Mouse (Mus musculus): ENCODE measurements at regions not wholly inside any gene's neighbourhood (a gene's known extent, or its start where the extent isn't known, plus 50 kb on each side); places are given as distances from the start of the nearest gene placed in this dataset.
A peak's percentile ranks its signal among the peaks of the same experiment; 100 is the strongest.

GRCm38 (mm10) chr14:71936373-71937156 is 555.1 kb downstream of the Gm9195 start:
- Histone ChIP-seq H3K9me3 (no peaks in the 10 kb centered on the region), H3K36me3 (no peaks in the 10 kb centered on the region), H3K4me2 (no peak overlapping the region), H3K4me1 (replicated peaks) (peaks cover 7% of the 10 kb centered on the region; the same call in 1 of the 2 replicates), H3K9ac (no peak overlapping the region), H3K4me3 (no peak overlapping the region), H3K27ac (replicated peaks) (peak overlapping the region; percentile 57), H3K27me3 (no peaks in the 10 kb centered on the region)
- ATAC-seq (ENCODE audit: low read depth): peak; percentile 95
- 40% methylated on average over 6 of the region's 6 CpGs for WGBS

GRCm38 (mm10) chr14:71915964-71916363 is 575.7 kb downstream of the Gm9195 start:
- no peaks in the 10 kb centered on the region for H3K36me3 ChIP-seq
- no peaks in the 10 kb centered on the region for H3K9me3 ChIP-seq
- H3K4me2 ChIP-seq: no peak overlapping the region
- peaks cover 9% of the 10 kb centered on the region for H3K4me1 ChIP-seq (replicated peaks)
- ATAC-seq (ENCODE audit: low read depth): peak; percentile 59; the same call in 1 of the 2 replicates
- H3K4me3 ChIP-seq: no peak overlapping the region
- no peak overlapping the region for H3K9ac ChIP-seq
- WGBS: 50% methylated on average over 5 of the region's 5 CpGs
- no peak overlapping the region for H3K27ac ChIP-seq (replicated peaks)
- H3K27me3 ChIP-seq: no peaks in the 10 kb centered on the region

GRCm38 (mm10) chr14:71910936-71911335 is 580.7 kb downstream of the Gm9195 start:
- no peaks in the 10 kb centered on the region for H3K4me1 ChIP-seq (replicated peaks)
- H3K4me3 ChIP-seq: no peak overlapping the region
- no peak overlapping the region for H3K27ac ChIP-seq (replicated peaks)
- no peaks in the 10 kb centered on the region for H3K27me3 ChIP-seq
- ATAC-seq (ENCODE audit: low read depth): no peak
- no peak overlapping the region for H3K4me2 ChIP-seq
- no peak overlapping the region for H3K9ac ChIP-seq
- 44% methylated on average over 2 of the region's 2 CpGs for WGBS
- H3K36me3 ChIP-seq: no peaks in the 10 kb centered on the region
- H3K9me3 ChIP-seq: no peaks in the 10 kb centered on the region

GRCm38 (mm10) chr14:71895468-71895867 is 596.2 kb downstream of the Gm9195 start:
- Histone ChIP-seq H3K4me1 (replicated peaks) (peaks cover 4% of the 10 kb centered on the region; the same call in 1 of the 2 replicates), H3K36me3 (no peaks in the 10 kb centered on the region), H3K27ac (replicated peaks) (no peak overlapping the region), H3K9ac (no peak overlapping the region), H3K4me2 (no peak overlapping the region), H3K27me3 (no peaks in the 10 kb centered on the region), H3K9me3 (no peaks in the 10 kb centered on the region), H3K4me3 (no peak overlapping the region)
- WGBS: 65% methylated on average over 4 of the region's 4 CpGs
- peak; percentile 72 for ATAC-seq (ENCODE audit: low read depth)

GRCm38 (mm10) chr14:71894811-71895210 is 596.8 kb downstream of the Gm9195 start:
- peaks cover 4% of the 10 kb centered on the region; the same call in 1 of the 2 replicates for H3K4me1 ChIP-seq (replicated peaks)
- WGBS: 88% methylated on average over 4 of the region's 4 CpGs
- ATAC-seq (ENCODE audit: low read depth): no peak

GRCm38 (mm10) chr14:71893361-71893760 is 598.3 kb downstream of the Gm9195 start:
- no peak overlapping the region for H3K9ac ChIP-seq
- H3K4me1 ChIP-seq (replicated peaks): peaks cover 4% of the 10 kb centered on the region; the same call in 1 of the 2 replicates
- H3K4me2 ChIP-seq: no peak overlapping the region
- no peak overlapping the region for H3K4me3 ChIP-seq
- no peaks in the 10 kb centered on the region for H3K27me3 ChIP-seq
- no peaks in the 10 kb centered on the region for H3K36me3 ChIP-seq
- WGBS: 71% methylated on average over 1 of the region's 1 CpGs
- ATAC-seq (ENCODE audit: low read depth): no peak
- H3K9me3 ChIP-seq: no peaks in the 10 kb centered on the region
- H3K27ac ChIP-seq (replicated peaks): no peak overlapping the region

More at GRCm38 (mm10) chr14:71894811-71895210, 596.8 kb downstream of the Gm9195 start:
- H3K27ac ChIP-seq (replicated peaks): no peak overlapping the region
- H3K9ac ChIP-seq: no peak overlapping the region
- H3K4me2 ChIP-seq: no peak overlapping the region
- no peaks in the 10 kb centered on the region for H3K27me3 ChIP-seq
- H3K36me3 ChIP-seq: no peaks in the 10 kb centered on the region
- no peak overlapping the region for H3K4me3 ChIP-seq
- H3K9me3 ChIP-seq: no peaks in the 10 kb centered on the region

- no peak overlapping the region for H3K9ac ChIP-seq
- WGBS: 79% methylated on average over 1 of the region's 1 CpGs
- H3K36me3 ChIP-seq: no peaks in the 10 kb centered on the region
- ATAC-seq (ENCODE audit: low read depth): no peak
- H3K4me1 ChIP-seq (replicated peaks): peaks cover 4% of the 10 kb centered on the region; the same call in 1 of the 2 replicates
- H3K9me3 ChIP-seq: no peaks in the 10 kb centered on the region
- no peaks in the 10 kb centered on the region for H3K27me3 ChIP-seq
- no peak overlapping the region for H3K27ac ChIP-seq (replicated peaks)
- H3K4me3 ChIP-seq: no peak overlapping the region
- no peak overlapping the region for H3K4me2 ChIP-seq
These were observed 600.0 kb downstream of the Gm9195 start for GRCm38 (mm10) chr14:71891667-71892066.

- H3K36me3 ChIP-seq: no peaks in the 10 kb centered on the region
- no peak overlapping the region for H3K9ac ChIP-seq
- 72% methylated on average over 2 of the region's 2 CpGs for WGBS
- H3K9me3 ChIP-seq: no peaks in the 10 kb centered on the region
- no peak overlapping the region for H3K4me2 ChIP-seq
- no peak for ATAC-seq (ENCODE audit: low read depth)
- H3K27me3 ChIP-seq: no peaks in the 10 kb centered on the region
- no peak overlapping the region for H3K27ac ChIP-seq (replicated peaks)
- no peak overlapping the region for H3K4me3 ChIP-seq
- H3K4me1 ChIP-seq (replicated peaks): no peaks in the 10 kb centered on the region
These were observed 608.8 kb downstream of the Gm9195 start for GRCm38 (mm10) chr14:71882871-71883270.

- no peaks in the 10 kb centered on the region for H3K27me3 ChIP-seq
- H3K9ac ChIP-seq: no peak overlapping the region
- no peaks in the 10 kb centered on the region for H3K9me3 ChIP-seq
- no peaks in the 10 kb centered on the region for H3K36me3 ChIP-seq
- H3K27ac ChIP-seq (replicated peaks): no peak overlapping the region
- no peaks in the 10 kb centered on the region for H3K4me1 ChIP-seq (replicated peaks)
- H3K4me2 ChIP-seq: no peak overlapping the region
- H3K4me3 ChIP-seq: no peak overlapping the region
- no peak for ATAC-seq (ENCODE audit: low read depth)
These were observed 646.1 kb downstream of the Gm9195 start for GRCm38 (mm10) chr14:71845546-71845945.

GRCm38 (mm10) chr14:71808863-71809487 is 682.7 kb downstream of the Gm9195 start:
- H3K27me3 ChIP-seq: 0 out of 2 replicates have a peak, but pooled peaks cover 5% of the 10 kb centered on the region
- WGBS: 12% methylated on average over 13 of the region's 13 CpGs
- no peak overlapping the region for H3K4me3 ChIP-seq
- no peaks in the 10 kb centered on the region for H3K9me3 ChIP-seq
- H3K4me1 ChIP-seq (replicated peaks): peaks cover 13% of the 10 kb centered on the region
- H3K9ac ChIP-seq: 0 out of 2 replicates have a peak overlapping the region, but pooled peaks have one; percentile 22
- no peaks in the 10 kb centered on the region for H3K36me3 ChIP-seq
- ATAC-seq (ENCODE audit: low read depth): no peak
- peak overlapping the region; percentile 30 for H3K4me2 ChIP-seq
- peak overlapping the region; percentile 30 for H3K27ac ChIP-seq (replicated peaks)

GRCm38 (mm10) chr14:71805624-71806023 is 686.0 kb downstream of the Gm9195 start:
- Histone ChIP-seq H3K4me2 (no peak overlapping the region), H3K27ac (replicated peaks) (no peak overlapping the region), H3K9me3 (no peaks in the 10 kb centered on the region), H3K4me3 (no peak overlapping the region), H3K27me3 (0 out of 2 replicates have a peak, but pooled peaks cover 2% of the 10 kb centered on the region), H3K36me3 (no peaks in the 10 kb centered on the region), H3K4me1 (replicated peaks) (peaks cover 13% of the 10 kb centered on the region), H3K9ac (no peak overlapping the region)
- ATAC-seq (ENCODE audit: low read depth): peak; percentile 27; the same call in 1 of the 2 replicates
- 48% methylated on average over 3 of the region's 3 CpGs for WGBS

- ATAC-seq (ENCODE audit: low read depth): no peak
- Histone ChIP-seq H3K4me1 (replicated peaks) (peaks cover 7% of the 10 kb centered on the region; the same call in 1 of the 2 replicates), H3K4me3 (no peak overlapping the region), H3K9ac (no peak overlapping the region), H3K27me3 (no peaks in the 10 kb centered on the region), H3K36me3 (no peaks in the 10 kb centered on the region), H3K4me2 (no peak overlapping the region), H3K9me3 (no peaks in the 10 kb centered on the region), H3K27ac (replicated peaks) (0 out of 2 replicates have a peak overlapping the region, but pooled peaks have one; percentile 3)
- whole genome bisulfite sequencing: 40% methylated on average over 4 of the region's 4 CpGs
These were observed 691.8 kb downstream of the Gm9195 start for GRCm38 (mm10) chr14:71799861-71800260.

Measured in neural tube, embryonic 13.5 days (tissue).